Mouse (Mus musculus) heart, embryonic 15.5 days (tissue): ENCODE results near the gene Nipsnap3a. TPM values are rescaled to one million over a fixed set of nuclear protein-coding genes. Genes with fewer than 3 reads are reported as not detected.

Experiments used
- polyA plus RNA-seq: library from polyadenylated mRNA; unstranded; fragments of >200 nt; fragmentation: Nextera tagmentation; extraction: Ambion mirVana; gene quantifications from 2 replicates; pipeline ENCODE4 v1.2.1, GENCODE M21; 2015

The Nipsnap3a gene
- polyA plus RNA-seq, 1 experiment from 2014 or later, result not detected

Other genes starting within 250 kb of the Nipsnap3a start
- gene Olfr275, start 174.7 kb upstream of the Nipsnap3a start, polyA plus RNA-seq, result not detected in 2 replicates
- gene Olfr273, start 130.0 kb upstream of the Nipsnap3a start, polyA plus RNA-seq, result not detected in 2 replicates
- gene Olfr272, start 70.1 kb upstream of the Nipsnap3a start, polyA plus RNA-seq, result not detected in 2 replicates
- gene Olfr270, start 24.7 kb upstream of the Nipsnap3a start, polyA plus RNA-seq, result not detected in 2 replicates
- 60.6 and 61.6 TPM in 2 replicates for gene Nipsnap3b, start 22.6 kb downstream of the Nipsnap3a start, polyA plus RNA-seq
- 4.4 and 5.7 TPM in 2 replicates for gene Abca1, start 170.6 kb downstream of the Nipsnap3a start, polyA plus RNA-seq